ENCODE assay signal across 9 mouse cellular contexts in the genomic region with DNA sequence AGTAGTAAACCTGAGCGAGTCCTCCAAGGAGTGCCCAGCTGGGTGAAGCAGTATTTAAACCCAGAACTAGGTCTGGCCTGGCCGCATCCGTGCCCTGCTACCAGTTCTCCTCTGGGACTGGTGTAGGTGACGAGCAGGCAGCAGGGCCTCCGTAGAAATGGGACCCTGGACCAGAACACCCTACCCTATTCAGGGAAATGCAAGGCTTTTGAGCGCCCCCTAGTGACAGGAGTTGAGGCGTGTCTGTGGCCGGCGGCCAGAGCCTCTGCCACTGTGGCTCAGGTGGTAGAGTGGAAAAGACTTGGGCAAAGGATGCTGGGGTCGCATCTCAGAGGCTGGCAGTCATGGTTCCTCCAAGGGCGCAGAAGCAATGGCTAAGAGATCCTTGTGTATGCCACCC.
A peak's percentile ranks its signal among the peaks of the same experiment; 100 is the strongest.
DNase-seq lines count a peak whose midpoint lies in the region; ATAC-seq lines count a peak whose summit lies in the region.
"Had no signal": no experiment of that assay in that cellular context is flagged by ENCODE, and none has a peak within 500 bp of the region (broad histone marks: within the 10 kb centered on the region; RNA-seq: fewer than 3 reads in every experiment).

No protein-coding gene starts in this region.

- H3K4me2 ChIP-seq in forebrain, embryonic 13.5 days, result no peak overlapping the region
- no peak overlapping the region for H3K4me2 ChIP-seq in liver, embryonic 11.5 days
- H3K4me2 ChIP-seq in neural tube, embryonic 15.5 days, result no peak overlapping the region

- H3K9me3 ChIP-seq in forebrain, embryonic 13.5 days (replicated peaks), result no peaks in the 10 kb centered on the region
- no peaks in the 10 kb centered on the region for H3K9me3 ChIP-seq in liver, embryonic 11.5 days (ENCODE audit: control insufficient read depth, low read length)
- no peaks in the 10 kb centered on the region for H3K9me3 ChIP-seq in neural tube, embryonic 15.5 days (replicated peaks)

- no peak overlapping the region for H3K4me3 ChIP-seq in forebrain, embryonic 13.5 days
- no peak overlapping the region for H3K4me3 ChIP-seq in liver, embryonic 11.5 days (ENCODE audit: low read depth, low read length)
- H3K4me3 ChIP-seq in neural tube, embryonic 15.5 days (replicated peaks), result no peak overlapping the region
- H3K4me3 ChIP-seq: erythroblast, embryonic 14.5 days had no signal

- no peak overlapping the region for H3K27ac ChIP-seq in forebrain, embryonic 13.5 days
- H3K27ac ChIP-seq in liver, embryonic 11.5 days (ENCODE audit: low read depth, low read length), result no peak overlapping the region
- H3K27ac ChIP-seq in neural tube, embryonic 15.5 days (replicated peaks), result no peak overlapping the region

- H3K27me3 ChIP-seq in forebrain, embryonic 13.5 days, result no peaks in the 10 kb centered on the region
- H3K27me3 ChIP-seq in liver, embryonic 11.5 days (replicated peaks; ENCODE audit: control insufficient read depth, insufficient read depth, low read length), result no peaks in the 10 kb centered on the region
- H3K27me3 ChIP-seq in neural tube, embryonic 15.5 days (replicated peaks), result no peaks in the 10 kb centered on the region

- peak; percentile 58 for ATAC-seq in forebrain, embryonic 13.5 days
- ATAC-seq in liver, embryonic 11.5 days (replicated peaks; ENCODE audit: low FRiP score), result no peak
- peak; percentile 69 for ATAC-seq in neural tube, embryonic 15.5 days (ENCODE audit: low FRiP score)

- peaks cover 12% of the 10 kb centered on the region; the same call in 1 of the 2 replicates for H3K4me1 ChIP-seq in forebrain, embryonic 13.5 days
- no peaks in the 10 kb centered on the region; the same call in 1 of the 2 replicates for H3K4me1 ChIP-seq in liver, embryonic 11.5 days (replicated peaks; ENCODE audit: control insufficient read depth, insufficient read depth, low read length)
- H3K4me1 ChIP-seq in neural tube, embryonic 15.5 days, result peaks cover 21% of the 10 kb centered on the region

- H3K9ac ChIP-seq in forebrain, embryonic 13.5 days, result no peak overlapping the region
- no peak overlapping the region for H3K9ac ChIP-seq in liver, embryonic 11.5 days (ENCODE audit: low read depth, low read length)
- H3K9ac ChIP-seq in neural tube, embryonic 15.5 days (replicated peaks), result no peak overlapping the region

- DNase-seq in spleen, adult 12 weeks (ENCODE audit: low spot score), result peak; percentile 14
- DNase-seq in spleen, postnatal 36 days (ENCODE audit: low spot score in 2 of 2), result no peak
- peak; percentile 19 for DNase-seq in c-Kit-negative CD71-positive TER-119-positive erythroid progenitor cells, embryonic 14.5 days (ENCODE audit: low read depth, low spot score)
- peak; percentile 35 for DNase-seq in induced T-regulatory cell, adult 2 months (ENCODE audit: low read depth)
- peak; percentile 57 for DNase-seq in liver, embryonic 11.5 days (ENCODE audit: low spot score)
- peak; percentile 37 for DNase-seq in urinary bladder, postnatal 36 days (ENCODE audit: low spot score in 2 of 2)

- 30% methylated on average over 11 of the region's 11 CpGs for WGBS in forebrain, embryonic 13.5 days
- 36% methylated on average over 11 of the region's 11 CpGs for WGBS in liver, embryonic 11.5 days
- 27% methylated on average over 11 of the region's 11 CpGs for WGBS in neural tube, embryonic 15.5 days

- peaks cover 63% of the 10 kb centered on the region for H3K36me3 ChIP-seq in forebrain, embryonic 13.5 days (ENCODE audit: poor library complexity, severe bottlenecking)
- H3K36me3 ChIP-seq in liver, embryonic 11.5 days (ENCODE audit: control insufficient read depth, insufficient read depth, low read length), result no peaks in the 10 kb centered on the region; the same call in 1 of the 2 replicates
- H3K36me3 ChIP-seq in neural tube, embryonic 15.5 days, result peaks cover 41% of the 10 kb centered on the region

Comparison
In these comparisons a context has a peak if more than half of its experiments do, and no peak if none do; other contexts are left out.
1. DNase-seq: peak in spleen, adult 12 weeks (single experiment), c-Kit-negative CD71-positive TER-119-positive erythroid progenitor cells, embryonic 14.5 days (single experiment), induced T-regulatory cell, adult 2 months (single experiment), liver, embryonic 11.5 days (single experiment) and urinary bladder, postnatal 36 days (2 of 2); none in spleen, postnatal 36 days (0 of 2).